Mouse (Mus musculus): Measurements from ENCODE around the gene Mmab. TPM values are rescaled to one million over a fixed set of nuclear protein-coding genes. Genes with fewer than 3 reads are reported as not detected.

Mmab gene
- polyA plus RNA-seq, 1 experiment from 2014 or later: 23.6 TPM

- Histone ChIP-seq H3K27ac (no peak overlapping the region), H3K9ac (no peak overlapping the region; the same call in 1 of the 2 replicates), H3K4me3 (no peak overlapping the region), H3K36me3 (peaks cover 23% of the 10 kb centered on the region), H3K4me2 (no peak overlapping the region), H3K9me3 (no peaks in the 10 kb centered on the region), H3K27me3 (no peaks in the 10 kb centered on the region), H3K4me1 (replicated peaks) (peaks cover 27% of the 10 kb centered on the region)
- WGBS: 62% methylated on average over 5 of the region's 5 CpGs
- 0 out of 2 replicates have a peak, but pooled peaks have one; percentile 25 for ATAC-seq (ENCODE audit: low FRiP score)
Observed at GRCm38 (mm10) chr5:114423961-114424360, 19.9 kb downstream of the Mmab start.

GRCm38 (mm10) chr5:114422591-114422990, 21.3 kb downstream of the Mmab start:
- no peak for ATAC-seq (ENCODE audit: low FRiP score)
- WGBS: 50% methylated on average over 5 of the region's 5 CpGs

GRCm38 (mm10) chr5:114421561-114422298, 22.1 kb downstream of the Mmab start:
- WGBS: 80% methylated on average over 11 of the region's 11 CpGs
- H3K4me3 ChIP-seq: no peak overlapping the region

More at GRCm38 (mm10) chr5:114422591-114422990, 21.3 kb downstream of the Mmab start:
- Histone ChIP-seq H3K36me3 (peaks cover 37% of the 10 kb centered on the region), H3K27ac (0 out of 2 replicates have a peak overlapping the region, but pooled peaks have one; percentile 6), H3K9me3 (no peaks in the 10 kb centered on the region), H3K4me1 (replicated peaks) (peaks cover 19% of the 10 kb centered on the region), H3K27me3 (no peaks in the 10 kb centered on the region), H3K9ac (no peak overlapping the region), H3K4me3 (no peak overlapping the region), H3K4me2 (no peak overlapping the region)

GRCm38 (mm10) chr5:114418541-114418940, 25.3 kb downstream of the Mmab start:
- Histone ChIP-seq H3K36me3 (peaks cover 77% of the 10 kb centered on the region), H3K9me3 (no peaks in the 10 kb centered on the region), H3K27me3 (no peaks in the 10 kb centered on the region), H3K4me1 (replicated peaks) (peaks cover 10% of the 10 kb centered on the region), H3K4me2 (no peak overlapping the region), H3K27ac (no peak overlapping the region), H3K9ac (no peak overlapping the region), H3K4me3 (no peak overlapping the region)
- ATAC-seq (ENCODE audit: low FRiP score): no peak
- 81% methylated on average over 8 of the region's 8 CpGs for WGBS

More at GRCm38 (mm10) chr5:114421561-114422298, 22.1 kb downstream of the Mmab start:
- ATAC-seq (ENCODE audit: low FRiP score): no peak
- H3K27ac ChIP-seq: no peak overlapping the region
- H3K9me3 ChIP-seq: no peaks in the 10 kb centered on the region
- peaks cover 17% of the 10 kb centered on the region for H3K4me1 ChIP-seq (replicated peaks)
- no peak overlapping the region for H3K4me2 ChIP-seq
- H3K36me3 ChIP-seq: peaks cover 45% of the 10 kb centered on the region
- H3K27me3 ChIP-seq: no peaks in the 10 kb centered on the region
- no peak overlapping the region for H3K9ac ChIP-seq

GRCm38 (mm10) chr5:114416855-114417254, 27.0 kb downstream of the Mmab start:
- Histone ChIP-seq H3K9ac (no peak overlapping the region), H3K9me3 (no peaks in the 10 kb centered on the region), H3K4me1 (replicated peaks) (no peaks in the 10 kb centered on the region), H3K4me3 (no peak overlapping the region), H3K36me3 (peaks cover 94% of the 10 kb centered on the region), H3K4me2 (no peak overlapping the region), H3K27ac (no peak overlapping the region), H3K27me3 (no peaks in the 10 kb centered on the region)
- WGBS: 88% methylated on average over 8 of the region's 8 CpGs
- ATAC-seq (ENCODE audit: low FRiP score): no peak

GRCm38 (mm10) chr5:114415606-114416005, 28.3 kb downstream of the Mmab start:
- H3K27ac ChIP-seq: no peak overlapping the region
- peaks cover 100% of the 10 kb centered on the region for H3K36me3 ChIP-seq
- no peaks in the 10 kb centered on the region for H3K4me1 ChIP-seq (replicated peaks)
- H3K9ac ChIP-seq: no peak overlapping the region
- no peaks in the 10 kb centered on the region for H3K27me3 ChIP-seq
- ATAC-seq (ENCODE audit: low FRiP score): no peak
- WGBS: 98% methylated on average over 5 of the region's 5 CpGs
- no peaks in the 10 kb centered on the region for H3K9me3 ChIP-seq
- no peak overlapping the region for H3K4me2 ChIP-seq
- no peak overlapping the region for H3K4me3 ChIP-seq

- H3K9me3 ChIP-seq: no peaks in the 10 kb centered on the region
- no peak overlapping the region for H3K4me2 ChIP-seq
- 87% methylated on average over 16 of the region's 16 CpGs for WGBS
- no peak overlapping the region for H3K4me3 ChIP-seq
- H3K9ac ChIP-seq: no peak overlapping the region
- no peaks in the 10 kb centered on the region for H3K4me1 ChIP-seq (replicated peaks)
- H3K36me3 ChIP-seq: peaks cover 100% of the 10 kb centered on the region
- no peaks in the 10 kb centered on the region for H3K27me3 ChIP-seq
- no peak overlapping the region for H3K27ac ChIP-seq
- no peak for ATAC-seq (ENCODE audit: low FRiP score)
Observed at GRCm38 (mm10) chr5:114413067-114413735, 30.7 kb downstream of the Mmab start.

GRCm38 (mm10) chr5:114412361-114412998, 31.4 kb downstream of the Mmab start:
- Histone ChIP-seq H3K27me3 (no peaks in the 10 kb centered on the region), H3K9ac (no peak overlapping the region), H3K9me3 (no peaks in the 10 kb centered on the region), H3K36me3 (peaks cover 100% of the 10 kb centered on the region), H3K27ac (no peak overlapping the region), H3K4me2 (no peak overlapping the region), H3K4me1 (replicated peaks) (no peaks in the 10 kb centered on the region), H3K4me3 (no peak overlapping the region)
- no peak for ATAC-seq (ENCODE audit: low FRiP score)
- 82% methylated on average over 23 of the region's 23 CpGs for WGBS

- WGBS: 93% methylated on average over 13 of the region's 13 CpGs
- Histone ChIP-seq H3K27me3 (no peaks in the 10 kb centered on the region), H3K9ac (no peak overlapping the region), H3K27ac (no peak overlapping the region), H3K4me1 (replicated peaks) (no peaks in the 10 kb centered on the region), H3K4me3 (no peak overlapping the region), H3K36me3 (peaks cover 100% of the 10 kb centered on the region), H3K4me2 (no peak overlapping the region), H3K9me3 (no peaks in the 10 kb centered on the region)
- no peak for ATAC-seq (ENCODE audit: low FRiP score)
Observed at GRCm38 (mm10) chr5:114410429-114410828, 33.4 kb downstream of the Mmab start.

GRCm38 (mm10) chr5:114408846-114409245, 35.0 kb downstream of the Mmab start:
- H3K4me3 ChIP-seq: no peak overlapping the region
- ATAC-seq (ENCODE audit: low FRiP score): no peak
- no peak overlapping the region for H3K9ac ChIP-seq
- H3K27ac ChIP-seq: no peak overlapping the region
- H3K4me2 ChIP-seq: no peak overlapping the region
- no peaks in the 10 kb centered on the region for H3K27me3 ChIP-seq
- H3K4me1 ChIP-seq (replicated peaks): no peaks in the 10 kb centered on the region
- H3K36me3 ChIP-seq: peaks cover 100% of the 10 kb centered on the region
- 96% methylated on average over 11 of the region's 11 CpGs for WGBS
- H3K9me3 ChIP-seq: no peaks in the 10 kb centered on the region

- Histone ChIP-seq H3K36me3 (peaks cover 100% of the 10 kb centered on the region), H3K9ac (no peak overlapping the region), H3K4me3 (no peak overlapping the region), H3K27ac (no peak overlapping the region), H3K4me1 (replicated peaks) (no peaks in the 10 kb centered on the region), H3K27me3 (no peaks in the 10 kb centered on the region), H3K9me3 (no peaks in the 10 kb centered on the region), H3K4me2 (no peak overlapping the region)
- 92% methylated on average over 9 of the region's 9 CpGs for WGBS
- no peak for ATAC-seq (ENCODE audit: low FRiP score)
Observed at GRCm38 (mm10) chr5:114407810-114408209, 36.0 kb downstream of the Mmab start.

- peaks cover 100% of the 10 kb centered on the region for H3K36me3 ChIP-seq
- H3K4me2 ChIP-seq: no peak overlapping the region
- no peaks in the 10 kb centered on the region for H3K27me3 ChIP-seq
- no peak overlapping the region for H3K9ac ChIP-seq
- H3K4me1 ChIP-seq (replicated peaks): no peaks in the 10 kb centered on the region
- H3K4me3 ChIP-seq: no peak overlapping the region
- H3K27ac ChIP-seq: no peak overlapping the region; the same call in 1 of the 2 replicates
- ATAC-seq (ENCODE audit: low FRiP score): no peak
- 82% methylated on average over 10 of the region's 10 CpGs for WGBS
- H3K9me3 ChIP-seq: no peaks in the 10 kb centered on the region
Observed at GRCm38 (mm10) chr5:114407269-114407668, 36.6 kb downstream of the Mmab start.
